Mouse (Mus musculus): ENCODE data around the gene Lrr1.

Gene Lrr1

GRCm38 (mm10) chr12:69168461-69169106 is at the start of gene Lrr1:
Gene Lrr1 (plus strand): TSS chr12:69168814.
- DNase-seq (ENCODE audit: inconsistent age in 2 of 2, low spot score in 1 of 2) = peak; percentile 88 to 98

- DNase-seq (ENCODE audit: inconsistent age in 2 of 2, low spot score in 1 of 2) = no peak
Measured at GRCm38 (mm10) chr12:69119908-69120307, 48.7 kb upstream of the Lrr1 start.

DNA sequence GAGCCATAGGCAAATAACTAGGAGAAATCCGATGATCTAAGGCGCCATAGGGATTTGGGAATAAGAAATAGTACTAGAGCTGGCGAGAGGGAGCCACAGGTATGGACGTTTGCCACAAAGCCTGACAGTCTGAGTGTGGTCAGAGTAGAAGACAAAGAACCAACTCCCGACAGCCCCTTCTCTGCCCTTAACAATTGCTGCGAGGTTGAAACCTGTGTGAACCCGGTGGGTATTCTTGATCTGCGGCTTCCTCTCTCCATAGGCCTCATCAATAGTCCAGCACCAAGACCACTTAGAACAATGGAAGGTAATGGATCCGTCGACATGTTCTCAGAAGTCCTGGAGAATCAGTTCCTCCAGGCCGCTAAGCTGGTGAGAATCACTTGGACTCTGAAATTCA is 45.8 kb upstream of the Lrr1 start:
- DNase-seq (ENCODE audit: inconsistent age in 2 of 2, low spot score in 1 of 2) = no peak

DNA sequence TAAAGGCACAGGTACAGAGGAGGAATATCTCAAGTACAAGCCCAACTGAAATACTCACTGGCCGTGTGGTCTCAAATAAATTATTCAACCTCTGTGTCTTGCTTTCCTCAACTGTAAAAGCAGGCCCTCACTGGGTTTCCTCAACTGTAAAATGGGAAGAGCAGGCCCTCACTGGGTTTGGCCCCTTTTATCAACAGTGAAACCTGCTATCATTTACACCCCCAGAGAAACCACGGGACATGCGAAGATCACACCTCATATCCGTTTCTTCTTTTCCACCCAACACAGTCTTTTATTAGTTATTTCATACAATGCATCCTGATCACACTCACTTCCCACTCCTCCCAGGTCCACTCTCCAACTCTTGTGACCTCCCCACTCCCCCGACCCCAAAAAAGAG is 43.5 kb upstream of the Lrr1 start:
- DNase-seq (ENCODE audit: inconsistent age in 2 of 2, low spot score in 1 of 2) = no peak

- peak in 1 of 2 experiments; percentile 61 for DNase-seq (ENCODE audit: inconsistent age in 2 of 2, low spot score in 1 of 2)
Measured at GRCm38 (mm10) chr12:69127170-69127569, 41.4 kb upstream of the Lrr1 start.

DNA sequence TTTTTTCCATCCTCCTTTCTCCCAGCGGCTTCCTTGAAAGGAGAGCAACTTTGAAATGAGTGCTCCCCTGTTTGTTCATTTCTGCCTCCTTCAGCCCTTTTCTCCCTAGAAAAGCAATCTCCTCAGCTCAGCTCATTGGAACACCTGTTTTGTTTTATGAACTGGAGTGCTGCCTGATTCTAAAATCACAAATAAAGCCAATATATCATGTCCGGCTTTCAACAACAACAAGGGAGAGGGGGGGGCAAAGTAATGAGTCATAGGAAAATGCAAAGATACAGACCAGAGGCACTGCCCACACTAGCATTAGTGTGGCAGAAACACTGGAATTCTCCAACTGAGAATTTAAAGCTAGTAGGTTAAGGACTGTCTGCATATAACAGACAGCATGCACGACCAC is 41.0 kb upstream of the Lrr1 start:
- no peak for DNase-seq (ENCODE audit: inconsistent age in 2 of 2, low spot score in 1 of 2)

- peak in 1 of 2 experiments; percentile 45 for DNase-seq (ENCODE audit: inconsistent age in 2 of 2, low spot score in 1 of 2)
Measured at GRCm38 (mm10) chr12:69129634-69130310, 38.8 kb upstream of the Lrr1 start.

- no peak for DNase-seq (ENCODE audit: inconsistent age in 2 of 2, low spot score in 1 of 2)
Measured at GRCm38 (mm10) chr12:69130486-69130885, 38.1 kb upstream of the Lrr1 start.

- DNase-seq (ENCODE audit: inconsistent age in 2 of 2, low spot score in 1 of 2) = no peak
Measured at GRCm38 (mm10) chr12:69131267-69131666, 37.3 kb upstream of the Lrr1 start.

DNA sequence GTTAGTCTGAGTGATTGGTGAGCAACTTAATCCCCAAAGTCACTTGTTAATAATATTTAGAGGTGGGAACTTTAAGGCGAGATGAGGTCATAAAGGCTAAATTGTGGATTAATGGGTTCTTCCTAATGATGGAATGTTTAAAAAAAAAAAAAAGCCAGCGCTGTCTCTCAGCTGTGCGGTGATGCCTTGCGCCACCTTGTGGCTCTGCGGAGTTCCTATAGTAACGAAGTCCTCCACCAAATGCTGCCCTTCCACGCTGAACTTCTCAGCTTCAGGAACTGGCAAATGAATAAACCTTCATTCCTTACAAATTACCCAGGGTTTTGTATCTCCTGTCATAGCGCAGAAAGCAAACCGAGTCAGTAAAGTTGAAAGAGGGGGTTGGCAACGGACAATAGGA is 36.6 kb upstream of the Lrr1 start:
- peak; percentile 25 to 59 for DNase-seq (ENCODE audit: inconsistent age in 2 of 2, low spot score in 1 of 2)

DNA sequence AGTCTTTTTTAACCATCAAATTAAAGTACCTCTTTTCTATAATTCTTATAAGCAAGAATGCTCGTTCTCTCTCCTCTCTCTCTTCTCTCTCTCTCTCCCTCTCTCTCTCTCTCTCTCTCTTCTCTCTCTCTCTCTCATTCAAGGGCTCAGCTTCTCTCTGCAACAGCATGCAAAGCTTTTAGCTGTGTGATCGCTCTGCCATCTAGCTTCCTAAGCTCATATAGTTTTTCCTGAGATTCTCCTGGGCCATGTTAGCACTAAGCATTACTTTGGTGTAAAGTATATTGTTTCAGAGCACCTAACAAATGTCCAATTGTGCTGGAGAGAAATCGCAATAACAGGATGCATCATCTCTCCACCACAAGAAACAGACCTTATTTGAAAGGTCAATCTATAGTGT is 29.4 kb upstream of the Lrr1 start:
- DNase-seq (ENCODE audit: inconsistent age in 2 of 2, low spot score in 1 of 2) = no peak

DNA sequence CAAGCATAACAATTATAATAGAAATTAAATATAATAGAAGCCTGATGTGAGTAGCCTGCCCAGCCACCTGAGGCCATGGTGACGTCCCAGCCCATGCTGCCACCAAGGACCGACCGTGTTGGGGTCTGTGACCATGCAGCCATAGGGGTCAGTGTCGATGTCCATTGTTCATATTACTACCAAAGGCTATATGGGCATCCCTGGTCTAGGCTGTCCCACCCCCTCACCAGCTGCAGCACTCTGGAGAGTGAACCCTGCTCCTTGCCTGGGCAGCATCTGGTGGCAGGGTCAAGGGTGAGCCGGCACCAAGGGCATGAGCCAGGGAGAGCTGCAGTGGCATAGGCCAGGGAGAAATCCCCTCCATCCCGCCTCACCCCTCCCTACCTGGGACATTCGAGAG is 28.8 kb upstream of the Lrr1 start:
- DNase-seq (ENCODE audit: inconsistent age in 2 of 2, low spot score in 1 of 2) = no peak

- DNase-seq (ENCODE audit: inconsistent age in 2 of 2, low spot score in 1 of 2) = no peak
Measured at GRCm38 (mm10) chr12:69143460-69143859, 25.2 kb upstream of the Lrr1 start.

DNA sequence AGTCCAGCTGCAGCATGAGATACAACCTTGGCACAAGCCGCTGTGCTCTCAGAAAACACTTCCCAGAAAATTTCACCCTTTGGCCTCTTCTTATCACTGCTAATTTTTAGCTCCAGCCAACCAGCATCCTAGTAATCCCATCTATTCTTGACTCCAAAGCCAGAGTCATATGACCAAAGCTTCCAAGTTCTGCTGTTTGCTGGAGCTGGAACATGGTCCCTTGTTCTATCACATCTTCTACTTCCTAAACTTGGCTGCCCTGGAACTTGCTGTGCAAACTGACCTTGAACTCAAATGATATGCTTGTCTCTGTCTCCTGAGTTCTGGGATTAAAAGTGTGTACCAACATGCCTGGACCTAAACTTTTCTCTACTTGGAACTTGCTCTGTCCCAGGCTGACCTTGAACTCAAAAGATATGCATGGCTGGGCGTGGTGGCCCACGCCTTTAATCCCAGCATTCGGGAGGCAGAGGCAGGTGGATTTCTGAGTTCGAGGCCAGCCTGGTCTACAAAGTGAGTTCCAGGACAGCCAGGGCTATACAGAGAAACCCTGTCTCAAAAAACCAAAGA is 21.4 kb upstream of the Lrr1 start:
- no peak for DNase-seq (ENCODE audit: inconsistent age in 2 of 2, low spot score in 1 of 2)

GRCm38 (mm10) chr12:69150049-69150448 is 18.6 kb upstream of the Lrr1 start:
- no peak for DNase-seq (ENCODE audit: inconsistent age in 2 of 2, low spot score in 1 of 2)

DNA sequence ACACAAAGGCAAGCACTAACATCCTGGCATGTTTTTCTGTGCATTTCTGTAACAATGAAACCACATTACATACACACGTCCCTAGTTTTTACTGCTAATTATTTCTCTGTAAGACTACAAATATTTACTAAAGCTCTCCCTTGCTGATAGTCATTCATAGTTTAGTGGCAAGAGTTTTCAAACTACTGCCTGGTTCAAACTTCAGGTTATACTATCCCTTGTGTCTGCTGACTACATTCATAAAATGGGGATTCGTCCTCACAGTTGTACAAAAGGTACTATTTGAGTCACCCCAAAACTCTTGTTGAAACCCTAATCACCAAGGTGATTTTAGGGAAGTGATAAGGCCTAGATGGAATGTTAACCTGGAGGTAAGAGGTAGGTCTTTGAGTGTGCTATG is 12.7 kb upstream of the Lrr1 start:
- no peak for DNase-seq (ENCODE audit: inconsistent age in 2 of 2, low spot score in 1 of 2)

GRCm38 (mm10) chr12:69156436-69156835 is 12.2 kb upstream of the Lrr1 start:
- DNase-seq (ENCODE audit: inconsistent age in 2 of 2, low spot score in 1 of 2) = peak in 1 of 2 experiments; percentile 18

DNA sequence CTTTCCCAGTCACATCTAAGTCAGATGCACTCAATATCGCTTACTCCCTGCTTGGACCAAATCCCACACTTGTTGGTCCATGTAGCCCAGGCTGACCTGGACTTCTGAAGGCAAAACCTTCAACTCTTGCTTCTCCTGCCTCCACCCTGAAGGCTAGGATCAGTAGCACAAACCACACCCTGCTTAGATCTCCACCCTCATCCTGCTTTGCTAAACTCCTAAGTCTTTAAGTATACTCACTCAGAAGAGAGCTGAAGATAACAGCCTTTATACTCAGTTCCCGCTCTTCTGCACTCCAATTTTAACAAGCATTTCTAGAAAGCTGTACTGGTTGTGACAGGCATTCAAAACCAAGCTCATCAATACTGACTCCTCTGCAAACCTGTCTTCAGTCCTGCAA is 11.5 kb upstream of the Lrr1 start:
- peak in 1 of 2 experiments; percentile 21 for DNase-seq (ENCODE audit: inconsistent age in 2 of 2, low spot score in 1 of 2)

- DNase-seq (ENCODE audit: inconsistent age in 2 of 2, low spot score in 1 of 2) = no peak
Measured at GRCm38 (mm10) chr12:69158366-69158764, 10.2 kb upstream of the Lrr1 start.

DNA sequence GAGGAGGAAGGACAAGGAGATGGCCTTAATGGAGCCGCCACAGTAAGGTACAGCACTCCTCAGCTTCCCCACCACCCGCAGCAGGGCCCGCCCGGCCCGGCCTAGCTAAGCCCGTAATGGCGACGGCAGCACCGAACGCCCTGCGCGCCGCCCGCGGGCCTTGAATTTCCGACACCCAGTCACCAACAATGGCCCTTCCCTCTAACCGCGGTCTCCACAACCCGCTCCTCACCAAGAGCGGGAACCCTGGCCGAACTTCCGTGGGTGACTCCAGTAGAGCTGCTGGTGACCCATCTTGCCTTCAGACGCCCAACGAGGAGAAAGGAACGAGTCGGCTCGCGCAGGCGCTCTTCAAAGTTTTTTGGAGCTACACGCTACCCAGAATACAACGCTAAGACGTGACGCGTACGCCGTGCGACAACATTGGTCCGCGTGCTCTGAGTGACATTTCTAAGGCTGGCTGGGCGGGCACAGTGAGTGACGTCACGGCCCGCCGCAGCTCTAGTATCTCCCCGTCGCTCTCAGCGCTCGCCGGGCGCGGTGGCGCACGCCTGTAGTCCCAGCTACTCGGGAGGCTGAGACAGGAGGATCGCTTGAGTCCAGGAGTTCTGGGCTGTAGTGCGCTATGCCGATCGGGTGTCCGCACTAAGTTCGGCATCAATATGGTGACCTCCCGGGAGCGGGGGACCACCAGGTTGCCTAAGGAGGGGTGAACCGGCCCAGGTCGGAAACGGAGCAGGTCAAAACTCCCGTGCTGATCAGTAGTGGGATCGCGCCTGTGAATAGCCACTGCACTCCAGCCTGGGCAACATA is 9.6 kb upstream of the Lrr1 start, which contains the start of gene Rps29:
TSS of gene Rps29 (minus strand) at position 422 of the 813 bp plus-strand sequence.
- DNase-seq (ENCODE audit: inconsistent age in 2 of 2, low spot score in 1 of 2) = peak; percentile 99

- DNase-seq (ENCODE audit: inconsistent age in 2 of 2, low spot score in 1 of 2) = peak in 1 of 2 experiments; percentile 82
Measured at GRCm38 (mm10) chr12:69159578-69159940, 9.1 kb upstream of the Lrr1 start.

DNA sequence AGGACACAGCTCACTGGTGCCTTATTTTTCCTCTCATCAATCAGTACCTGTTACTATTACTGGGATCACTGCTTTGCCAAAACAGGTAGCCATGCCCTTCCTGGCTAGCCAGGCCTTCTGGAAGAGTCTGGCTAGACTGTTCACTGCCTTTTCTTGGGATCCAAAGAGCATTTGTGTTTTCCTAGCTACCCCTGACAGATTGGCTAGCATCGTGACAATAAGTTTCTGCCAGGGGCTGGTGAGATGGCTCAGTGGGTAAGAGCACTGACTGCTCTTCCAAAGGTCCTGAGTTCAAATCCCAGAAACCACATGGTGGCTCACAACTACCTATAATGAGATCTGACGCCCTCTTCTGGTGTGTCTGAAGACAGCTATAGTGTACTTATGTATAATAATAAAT is 7.9 kb upstream of the Lrr1 start:
- peak in 1 of 2 experiments; percentile 30 for DNase-seq (ENCODE audit: inconsistent age in 2 of 2, low spot score in 1 of 2)

All from adrenal gland, adult (tissue).